Mouse (Mus musculus) liver, adult 2 months (tissue): ENCODE data around the gene Brf1. TPM values are rescaled to one million over a fixed set of nuclear protein-coding genes. Genes with fewer than 3 reads are reported as not detected.

ENCODE experiments used
- DNase-seq: peaks from one replicate; pipeline ENCODE4 v3.0.0-alpha.2; 2011; ENCODE audit warnings: low read depth, low spot score; ENCODE audit errors: extremely low read depth
- H3K27ac ChIP-seq: fragments of 200-500 bp; replicated peaks from 2 replicates; pipeline ENCODE4 v1.5.1; 2012; ENCODE audit warnings: low read depth, mild to moderate bottlenecking, control low read depth, inconsistent platforms, low read length; ENCODE audit not compliant: insufficient read depth
- H3K27me3 ChIP-seq: fragments of 200-500 bp; 2 replicates; pipeline ENCODE4 v1.6.1; 2012; ENCODE audit warnings: mild to moderate bottlenecking, moderate library complexity, low read length, inconsistent platforms; ENCODE audit not compliant: control insufficient read depth, insufficient read depth
- H3K36me3 ChIP-seq: fragments of 200-500 bp; 2 replicates; pipeline ENCODE4 v1.6.1; 2012; ENCODE audit warnings: low read length, inconsistent platforms; ENCODE audit not compliant: control insufficient read depth, insufficient read depth
- H3K4me1 ChIP-seq: fragments of 200-500 bp; 2 replicates; pipeline ENCODE4 v1.6.1; 2011; ENCODE audit warnings: low read length; ENCODE audit not compliant: control insufficient read depth, insufficient read depth
- H3K4me3 ChIP-seq: fragments of 200-500 bp; 2 replicates; pipeline ENCODE4 v1.5.1; 2011; ENCODE audit warnings: low read depth, mild to moderate bottlenecking, control low read depth, low read length, moderate library complexity; ENCODE audit not compliant: insufficient read depth
- H3K79me2 ChIP-seq: fragments of 200-500 bp; 2 replicates; pipeline ENCODE4 v1.6.1; 2012; ENCODE audit warnings: inconsistent platforms, mild to moderate bottlenecking, low read length, moderate library complexity; ENCODE audit not compliant: control insufficient read depth, insufficient read depth
- H3K9ac ChIP-seq: fragments of 200-500 bp; 2 replicates; pipeline ENCODE4 v1.6.1; 2012; ENCODE audit warnings: low read depth, mild to moderate bottlenecking, control low read depth, inconsistent platforms, low read length
- CTCF ChIP-seq: fragments of 200-500 bp; IDR thresholded peaks from 2 replicates; pipeline ENCODE4 v1.5.1; 2011; ENCODE audit warnings: low read depth, low read length, control low read depth
- POLR2A ChIP-seq: fragments of 200-500 bp; IDR thresholded peaks from 2 replicates; pipeline ENCODE4 v1.6.1; 2011; ENCODE audit warnings: low read length, control low read depth; ENCODE audit not compliant: insufficient read depth; ENCODE audit errors: extremely low read depth
- WGBS: fragments of 180-500 bp; shearing (Covaris S2); methylation state at CpG from one replicate; pipeline ENCODE4 v1.1.7; 2018; 5-methylcytosine and 5-hydroxymethylcytosine counted together
- polyA plus RNA-seq: library from polyadenylated mRNA; depleted of rRNA; stranded (reverse); fragments of >200 nt; gene quantifications from 2 replicates; pipeline ENCODE4 v1.2.3, GENCODE M21; 2012
- total RNA-seq: library from RNA; depleted of rRNA; stranded (reverse); fragments of >200 nt; gene quantifications from 2 replicates; pipeline ENCODE4 v1.2.3, GENCODE M21; 2014

The Brf1 gene
- total and polyA plus RNA-seq, 2 experiments: 17.1 to 31.5 TPM

DNA sequence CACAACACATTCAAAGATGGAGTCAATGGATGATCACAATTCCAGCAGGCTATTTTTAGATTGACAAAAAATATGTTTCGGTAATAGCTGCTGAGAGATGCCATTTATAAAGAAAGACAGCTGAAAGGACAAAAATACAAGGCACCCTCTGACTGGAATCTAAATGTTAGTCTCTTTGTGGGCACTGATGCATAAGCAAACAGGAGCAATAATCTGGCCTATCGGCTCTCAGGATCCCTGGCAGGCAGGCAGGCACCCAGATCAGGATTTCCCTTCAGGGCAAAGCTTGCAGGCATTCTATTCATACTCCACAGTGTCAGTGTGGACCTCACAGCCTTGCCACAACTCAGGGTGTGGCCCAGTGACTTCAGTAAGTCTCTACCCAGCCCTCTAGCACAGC lies 18.5 kb downstream of the Brf1 start:
- Histone ChIP-seq H3K9ac (no peak overlapping the region), H3K27me3 (no peaks in the 10 kb centered on the region), H3K36me3 (peaks cover 18% of the 10 kb centered on the region), H3K4me1 (peaks cover 6% of the 10 kb centered on the region), H3K4me3 (no peak overlapping the region), H3K27ac (no peak overlapping the region), H3K79me2 (peaks cover 2% of the 10 kb centered on the region; the same call in 1 of the 2 replicates)
- no peak for DNase-seq
- 87% methylated on average over 2 of the region's 2 CpGs for whole genome bisulfite sequencing
- TF ChIP-seq POLR2A: no peak

DNA sequence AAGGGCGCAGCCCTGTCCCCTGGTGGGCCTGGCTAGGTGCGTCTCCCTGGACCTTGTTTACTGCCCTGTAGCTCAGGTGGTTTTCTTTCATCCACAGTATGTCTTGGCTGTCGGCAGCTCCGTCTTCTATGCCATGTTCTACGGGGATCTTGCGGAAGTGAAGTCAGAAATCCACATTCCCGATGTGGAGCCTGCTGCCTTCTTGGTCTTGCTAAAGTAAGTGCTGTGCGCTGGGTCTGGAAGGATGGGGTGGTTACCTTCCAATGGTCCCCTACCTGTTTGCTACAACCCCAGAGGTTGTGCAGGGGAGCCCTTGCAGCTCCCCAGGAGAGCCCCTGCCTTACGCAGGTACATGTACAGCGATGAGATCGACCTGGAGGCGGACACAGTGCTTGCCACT lies 23.3 kb downstream of the Brf1 start:
- WGBS: 66% methylated on average over 12 of the region's 12 CpGs
- no peak for TF ChIP-seq CTCF
- TF ChIP-seq POLR2A: no peak
- H3K9ac ChIP-seq: peak overlapping the region; percentile 91
- no peaks in the 10 kb centered on the region for H3K27me3 ChIP-seq
- H3K79me2 ChIP-seq: no peaks in the 10 kb centered on the region; the same call in 1 of the 2 replicates
- peak overlapping the region; percentile 85 for H3K4me3 ChIP-seq
- H3K36me3 ChIP-seq: peaks cover 14% of the 10 kb centered on the region
- DNase-seq: peak; percentile 5
- peak overlapping the region; percentile 94 for H3K27ac ChIP-seq
- H3K4me1 ChIP-seq: peaks cover 7% of the 10 kb centered on the region

DNA sequence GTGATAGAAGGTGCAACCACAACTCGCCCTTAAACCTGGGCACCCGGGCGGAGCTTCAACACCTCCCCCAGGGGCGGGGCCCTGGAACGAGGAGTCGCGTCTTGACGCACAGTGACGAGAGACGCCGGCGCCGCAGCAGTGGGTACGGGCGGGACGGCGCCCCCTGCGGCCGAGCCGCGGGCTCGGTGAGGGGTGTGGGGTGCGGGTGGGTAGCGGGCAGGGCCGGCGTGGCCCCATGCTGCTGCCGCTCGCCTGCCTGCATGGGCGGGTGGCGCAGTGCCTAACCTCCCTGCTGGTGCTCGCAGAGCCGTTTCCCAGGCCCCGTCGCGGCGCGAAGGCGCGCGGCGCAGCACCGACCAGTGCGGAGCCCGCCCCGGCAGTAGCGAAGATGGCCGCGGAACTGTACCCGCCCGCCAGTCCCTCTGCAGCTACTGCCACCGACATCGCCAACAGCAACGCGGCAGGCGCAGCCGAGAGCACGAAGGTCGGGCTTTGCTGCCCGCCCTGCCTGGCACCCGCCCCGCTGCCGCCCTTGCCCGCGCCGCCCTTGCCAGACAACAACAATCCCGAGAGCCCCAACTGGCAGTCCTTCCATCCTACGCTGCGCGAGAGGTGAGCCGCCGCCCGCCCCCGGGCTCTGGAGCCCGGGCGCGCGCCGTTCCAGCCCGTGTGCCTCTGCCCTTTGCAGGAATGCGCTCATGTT lies 24.0 kb downstream of the Brf1 start, which contains the start of gene Btbd6:
Btbd6 (plus strand) TSS at position 112 of the 703 bp plus-strand sequence.
- Histone ChIP-seq H3K79me2 (no peaks in the 10 kb centered on the region; the same call in 1 of the 2 replicates), H3K9ac (peak within 1 kb of the TSS; percentile 91), H3K36me3 (peaks cover 17% of the 10 kb centered on the region), H3K4me1 (peaks cover 7% of the 10 kb centered on the region), H3K27me3 (no peaks in the 10 kb centered on the region), H3K4me3 (peak within 1 kb of the TSS; percentile 85), H3K27ac (peak within 1 kb of the TSS; percentile 94)
- under 1% methylated on average over 80 of the region's 80 CpGs for whole genome bisulfite sequencing
- TF ChIP-seq CTCF: peak; percentile 64
- 0 out of 2 replicates have a peak, but pooled peaks have one; percentile 42 for TF ChIP-seq POLR2A
- DNase-seq: peak; percentile 74

DNA sequence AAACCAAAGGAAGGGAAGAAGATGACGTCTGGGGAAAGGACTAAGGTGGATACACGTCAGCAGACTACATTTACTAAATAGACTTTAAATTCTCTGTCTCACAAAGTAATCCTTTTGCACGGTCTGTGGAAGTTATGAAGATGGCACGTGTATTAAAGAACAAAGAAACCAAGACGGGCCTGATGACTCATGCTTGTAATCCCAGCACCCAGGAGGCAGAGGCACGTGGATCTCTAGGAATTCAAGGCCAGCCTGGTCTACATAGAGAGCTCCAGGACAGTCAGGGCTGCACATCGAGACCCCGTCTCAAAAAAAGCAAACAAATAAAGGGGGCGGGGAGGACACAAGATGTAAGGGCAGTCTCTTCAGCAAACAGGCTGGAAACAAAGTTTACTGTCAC lies 25.8 kb downstream of the Brf1 start:
- no peak overlapping the region for H3K4me3 ChIP-seq
- WGBS: 86% methylated on average over 9 of the region's 9 CpGs
- no peak overlapping the region for H3K27ac ChIP-seq

DNA sequence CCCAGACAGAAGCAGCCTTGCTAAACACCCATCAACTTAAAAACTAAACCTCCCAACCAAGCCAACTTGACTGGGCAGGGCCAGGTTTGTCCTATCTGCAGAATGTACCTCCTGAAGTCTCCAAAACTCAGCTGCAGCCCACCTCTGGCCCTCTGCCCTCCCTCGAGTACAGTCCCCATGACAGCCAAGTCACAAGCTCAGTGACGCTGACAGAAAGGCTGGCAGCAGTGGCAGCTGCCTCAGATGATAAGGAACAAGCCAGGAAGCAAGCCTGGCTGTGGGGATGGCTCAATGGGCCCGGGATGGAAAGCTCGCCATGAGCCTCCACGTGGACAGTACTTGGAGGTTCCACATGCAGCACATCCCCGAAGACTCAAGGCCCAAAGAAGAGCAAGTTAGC lies 30.9 kb downstream of the Brf1 start:
- WGBS: 95% methylated on average over 6 of the region's 6 CpGs
- no peak for TF ChIP-seq CTCF
- DNase-seq: no peak
- Histone ChIP-seq H3K36me3 (peaks cover 45% of the 10 kb centered on the region), H3K79me2 (no peaks in the 10 kb centered on the region), H3K4me1 (no peaks in the 10 kb centered on the region), H3K27ac (no peak overlapping the region), H3K4me3 (no peak overlapping the region), H3K9ac (no peak overlapping the region), H3K27me3 (no peaks in the 10 kb centered on the region)

More for the DNA sequence above, 25.8 kb downstream of the Brf1 start:
- peaks cover 27% of the 10 kb centered on the region for H3K36me3 ChIP-seq
- H3K4me1 ChIP-seq: peaks cover 7% of the 10 kb centered on the region
- H3K79me2 ChIP-seq: no peaks in the 10 kb centered on the region
- no peak overlapping the region for H3K9ac ChIP-seq
- no peaks in the 10 kb centered on the region for H3K27me3 ChIP-seq
- DNase-seq: no peak
- no peak for TF ChIP-seq POLR2A
- no peak for TF ChIP-seq CTCF

DNA sequence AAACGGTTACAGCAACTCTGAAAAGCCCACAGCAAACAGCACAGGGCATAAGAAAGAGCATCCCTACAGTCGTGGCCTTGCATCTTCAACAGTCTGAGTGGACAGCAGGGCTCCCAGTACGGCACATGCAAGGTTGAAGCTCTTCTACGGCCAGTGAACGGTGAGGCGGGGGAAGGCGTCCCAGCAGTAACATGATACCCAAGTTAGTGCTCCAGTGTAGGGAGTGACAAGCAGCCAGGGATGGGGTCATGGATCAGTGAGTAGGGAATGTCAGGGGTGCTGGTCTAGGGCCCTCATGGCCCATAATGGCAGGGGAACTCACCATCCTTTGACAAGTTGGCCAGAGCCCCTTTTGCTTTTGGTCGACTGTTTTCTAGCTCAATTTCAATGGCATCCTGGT lies 31.6 kb downstream of the Brf1 start:
- WGBS: 89% methylated on average over 8 of the region's 8 CpGs
- Histone ChIP-seq H3K4me3 (no peak overlapping the region), H3K27ac (no peak overlapping the region), H3K4me1 (no peaks in the 10 kb centered on the region), H3K36me3 (peaks cover 46% of the 10 kb centered on the region), H3K79me2 (no peaks in the 10 kb centered on the region), H3K9ac (no peak overlapping the region), H3K27me3 (no peaks in the 10 kb centered on the region)
- no peak for TF ChIP-seq CTCF
- no peak for TF ChIP-seq POLR2A
- no peak for DNase-seq
